Mouse (Mus musculus): ENCODE data around the gene Clhc1. TPM values are rescaled to one million over a fixed set of nuclear protein-coding genes. Genes with fewer than 3 reads are reported as not detected.
A peak's percentile ranks its signal among the peaks of the same experiment; 100 is the strongest.

Gene Clhc1
- total and polyA plus RNA-seq, 3 experiments, result 3.9 to 6.5 (median 6.3) TPM

- H3K27ac ChIP-seq (ENCODE audit: insufficient read depth, low read depth), result peak overlapping the region; percentile 91; the same call in 1 of the 2 replicates
- peaks cover 4 to 38% of the 10 kb centered on the region in 2 experiments; a peak in 3 of 4 replicates for H3K4me1 ChIP-seq (ENCODE audit: control insufficient read depth in 1 of 2, insufficient read depth in 2 of 2)
- peaks cover 16 to 23% of the 10 kb centered on the region in 2 experiments for H3K36me3 ChIP-seq (replicated peaks in 1 of 2; ENCODE audit: control insufficient read depth in 1 of 2, insufficient read depth in 1 of 2, low read length in 1 of 2)
- peak; percentile 82 for DNase-seq (ENCODE audit: extremely low read depth)
- no peaks in the 10 kb centered on the region for H3K27me3 ChIP-seq (replicated peaks)
- dilution Hi-C loops (cut with MboI; ENCODE audit: extremely low pct_ligation_motif_present, extremely low pct_unique_long_range_greater_than_20kb, low sequenced_read_pairs) (no loop called here), in situ Hi-C loops (cut with MboI; ENCODE audit: low pct_ligation_motif_present, low pct_unique_long_range_greater_than_20kb, low sequenced_read_pairs) (loop anchor here (5.0 to 25.0 kb wide), 3 partner anchors 143 to 335 kb away; partner anchors contain the start of gene Rtn4)
- H3K4me3 ChIP-seq (replicated peaks in 1 of 3; ENCODE audit: low read depth in 2 of 3, low read length in 2 of 3, poor library complexity in 1 of 3), result peak overlapping the region in 2 of 3 experiments; percentile 73 to 91
- peak overlapping the region; percentile 98 for H3K9ac ChIP-seq (ENCODE audit: insufficient read depth, low read depth)
- H3K4me2 ChIP-seq (ENCODE audit: insufficient read depth, low read depth, poor library complexity, severe bottlenecking), result peak overlapping the region; percentile 100
- no peaks in the 10 kb centered on the region for H3K9me3 ChIP-seq (replicated peaks; ENCODE audit: low read length)
- TF ChIP-seq IRF4 (IDR thresholded peaks at IDR 0.05; ENCODE audit: low read depth, low read length) (peak; percentile 12; the same call in 1 of the 2 replicates), NELFE (IDR thresholded peaks at IDR 0.05; ENCODE audit: low read depth, low read length) (0 out of 2 replicates have a peak, but pooled peaks have one; percentile 27), RAD21 (IDR thresholded peaks at IDR 0.05; ENCODE audit: low read depth, low read length) (peak; percentile 2), JUND (conservative IDR thresholded peaks at IDR 0.05; ENCODE audit: low read depth, low read length) (peak; percentile 35; the same call in 1 of the 2 replicates), MAZ (IDR thresholded peaks at IDR 0.05; ENCODE audit: low read depth, low read length) (no peak), MAX (IDR thresholded peaks at IDR 0.05; ENCODE audit: low read length) (no peak; the same call in 1 of the 2 replicates), HCFC1 (IDR thresholded peaks at IDR 0.05; ENCODE audit: low read depth, low read length) (peak; percentile 45; the same call in 1 of the 2 replicates), SMC3 (IDR thresholded peaks at IDR 0.05; ENCODE audit: low read depth, low read length) (0 out of 2 replicates have a peak, but pooled peaks have one; percentile 1), SIN3A (IDR thresholded peaks at IDR 0.05; ENCODE audit: low read length) (no peak), TCF12 (IDR thresholded peaks at IDR 0.05; ENCODE audit: low read depth, low read length) (peak; percentile 42; the same call in 1 of the 2 replicates), UBTF (IDR thresholded peaks at IDR 0.05; ENCODE audit: low read depth, low read length) (no peak), EP300 (IDR thresholded peaks at IDR 0.05; ENCODE audit: low read length) (peak; percentile 63), MEF2A (IDR thresholded peaks at IDR 0.05; ENCODE audit: borderline replicate concordance, low read depth, low read length) (peak; percentile 85), ZNF384 (IDR thresholded peaks at IDR 0.05; ENCODE audit: low read depth, low read length) (no peak), ZKSCAN1 (IDR thresholded peaks at IDR 0.05; ENCODE audit: borderline replicate concordance, low read depth, low read length) (no peak), CHD2 (IDR thresholded peaks at IDR 0.05; ENCODE audit: low read length) (peak; percentile 51; the same call in 1 of the 2 replicates), ETS1 (conservative IDR thresholded peaks at IDR 0.05; ENCODE audit: low read depth, low read length) (peak; percentile 59), MXI1 (IDR thresholded peaks at IDR 0.05; ENCODE audit: low read depth, low read length) (no peak; the same call in 1 of the 2 replicates), USF1 (IDR thresholded peaks at IDR 0.05; ENCODE audit: low read depth, low read length) (no peak), TBP (conservative IDR thresholded peaks at IDR 0.05; ENCODE audit: low read depth, low read length) (peak; percentile 66)
- H3K79me2 ChIP-seq (replicated peaks; ENCODE audit: control insufficient read depth, extremely low read depth, insufficient read depth, poor library complexity, severe bottlenecking), result peaks cover 27% of the 10 kb centered on the region
Measured at GRCm38 (mm10) chr11:29549425-29549778, 1.7 kb downstream of the Clhc1 start.

- Histone ChIP-seq H3K36me3 (replicated peaks in 1 of 2; ENCODE audit: control insufficient read depth in 1 of 2, insufficient read depth in 1 of 2, low read length in 1 of 2) (peaks cover 0 to 7% of the 10 kb centered on the region in 2 experiments), H3K79me2 (replicated peaks; ENCODE audit: control insufficient read depth, extremely low read depth, insufficient read depth, poor library complexity, severe bottlenecking) (no peaks in the 10 kb centered on the region), H3K9me3 (replicated peaks; ENCODE audit: low read length) (no peaks in the 10 kb centered on the region), H3K4me1 (ENCODE audit: control insufficient read depth in 1 of 2, insufficient read depth in 2 of 2) (peaks cover 8 to 31% of the 10 kb centered on the region in 2 experiments), H3K4me3 (replicated peaks in 1 of 3; ENCODE audit: low read depth in 2 of 3, low read length in 2 of 3, poor library complexity in 1 of 3) (peak overlapping the region in 2 of 3 experiments; percentile 1 to 27), H3K4me2 (ENCODE audit: insufficient read depth, low read depth, poor library complexity, severe bottlenecking) (peak overlapping the region; percentile 56), H3K9ac (ENCODE audit: insufficient read depth, low read depth) (peak overlapping the region; percentile 32; the same call in 1 of the 2 replicates), H3K27ac (ENCODE audit: insufficient read depth, low read depth) (peak overlapping the region; percentile 23; the same call in 1 of the 2 replicates), H3K27me3 (replicated peaks) (no peaks in the 10 kb centered on the region)
- peak; percentile 89 for DNase-seq (ENCODE audit: extremely low read depth)
- dilution Hi-C loops (cut with MboI; ENCODE audit: extremely low pct_ligation_motif_present, extremely low pct_unique_long_range_greater_than_20kb, low sequenced_read_pairs) (no loop called here), in situ Hi-C loops (cut with MboI; ENCODE audit: low pct_ligation_motif_present, low pct_unique_long_range_greater_than_20kb, low sequenced_read_pairs) (no loop called here)
- 0 out of 2 replicates have a peak, but pooled peaks have one; percentile 35 for TF ChIP-seq CHD1 (IDR thresholded peaks at IDR 0.05; ENCODE audit: low read depth, low read length)
- peak; percentile 93 for TF ChIP-seq SIN3A (IDR thresholded peaks at IDR 0.05; ENCODE audit: low read length)
- TF ChIP-seq POLR2A (IDR thresholded peaks at IDR 0.05; ENCODE audit: low read depth, low read length), result peak; percentile 44; the same call in 1 of the 2 replicates
- peak; percentile 43; the same call in 1 of the 2 replicates for TF ChIP-seq MAFK (IDR thresholded peaks at IDR 0.05; ENCODE audit: insufficient replicate concordance, low read length)
- no peak for TF ChIP-seq PAX5 (IDR thresholded peaks at IDR 0.05; ENCODE audit: low read length)
- no peak for TF ChIP-seq RAD21 (IDR thresholded peaks at IDR 0.05; ENCODE audit: low read depth, low read length)
- peak; percentile 80 for TF ChIP-seq USF2 (conservative IDR thresholded peaks at IDR 0.05; ENCODE audit: low read depth, low read length)
- TF ChIP-seq TBP (conservative IDR thresholded peaks at IDR 0.05; ENCODE audit: low read depth, low read length), result peak; percentile 82; the same call in 1 of the 2 replicates
- TF ChIP-seq ETS1 (conservative IDR thresholded peaks at IDR 0.05; ENCODE audit: low read depth, low read length), result peak; percentile 88
- TF ChIP-seq IRF4 (IDR thresholded peaks at IDR 0.05; ENCODE audit: low read depth, low read length), result peak; percentile 99
- TF ChIP-seq NELFE (IDR thresholded peaks at IDR 0.05; ENCODE audit: low read depth, low read length), result peak; percentile 8; the same call in 1 of the 2 replicates
- peak; percentile 94 for TF ChIP-seq EP300 (IDR thresholded peaks at IDR 0.05; ENCODE audit: low read length)
- TF ChIP-seq CTCF (conservative IDR thresholded peaks at IDR 0.05 in 1 of 2, IDR thresholded peaks at IDR 0.05 in 1 of 2; ENCODE audit: low read depth in 2 of 2, low read length in 2 of 2), result no peak
- peak; percentile 68 for TF ChIP-seq ELF1 (IDR thresholded peaks at IDR 0.05; ENCODE audit: low read depth, low read length)
- TF ChIP-seq RCOR1 (conservative IDR thresholded peaks at IDR 0.05; ENCODE audit: low read depth, low read length), result 0 out of 2 replicates have a peak, but pooled peaks have one; percentile 57
- TF ChIP-seq ZNF384 (IDR thresholded peaks at IDR 0.05; ENCODE audit: low read depth, low read length), result peak; percentile 88
- TF ChIP-seq MAX (IDR thresholded peaks at IDR 0.05; ENCODE audit: low read length), result peak; percentile 96
- no peak for TF ChIP-seq KAT2A (IDR thresholded peaks at IDR 0.05; ENCODE audit: insufficient replicate concordance, low read length)
- peak; percentile 95 for TF ChIP-seq MEF2A (IDR thresholded peaks at IDR 0.05; ENCODE audit: borderline replicate concordance, low read depth, low read length)
- TF ChIP-seq ZC3H11A (IDR thresholded peaks at IDR 0.05; ENCODE audit: low read depth, low read length), result no peak
Measured at GRCm38 (mm10) chr11:29560452-29560851, 12.7 kb downstream of the Clhc1 start.
